Mouse (Mus musculus) thymus, postnatal 10 days (tissue): ENCODE data around the gene Rgcc.

ENCODE experiments used
- DNase-seq, 2 experiments: peaks; one replicate each; pipeline ENCODE4 v3.0.0; 2021; ENCODE audit warnings: low spot score in 2 of 2

The Rgcc gene

GRCm38 (mm10) chr14:79278927-79279326 is 22.5 kb downstream of the Rgcc start:
- DNase-seq = no peak

- no peak for DNase-seq
Observed at GRCm38 (mm10) chr14:79277922-79278321, 23.5 kb downstream of the Rgcc start.

GRCm38 (mm10) chr14:79275870-79276395 is 25.5 kb downstream of the Rgcc start:
- DNase-seq = no peak

- DNase-seq = no peak
Observed at GRCm38 (mm10) chr14:79275441-79275840, 26.0 kb downstream of the Rgcc start.

- no peak for DNase-seq
Observed at GRCm38 (mm10) chr14:79273697-79274477, 27.6 kb downstream of the Rgcc start.

GRCm38 (mm10) chr14:79272991-79273390 is 28.5 kb downstream of the Rgcc start:
- DNase-seq = no peak

GRCm38 (mm10) chr14:79272188-79272694 is 29.2 kb downstream of the Rgcc start:
- DNase-seq = no peak

- no peak for DNase-seq
Observed at GRCm38 (mm10) chr14:79269551-79269950, 31.9 kb downstream of the Rgcc start.

- DNase-seq = peak; percentile 76 to 85
Observed at GRCm38 (mm10) chr14:79267878-79268277, 33.6 kb downstream of the Rgcc start.

- DNase-seq = no peak
Observed at GRCm38 (mm10) chr14:79267382-79267781, 34.1 kb downstream of the Rgcc start.

- no peak for DNase-seq
Observed at GRCm38 (mm10) chr14:79266408-79266807, 35.0 kb downstream of the Rgcc start.

GRCm38 (mm10) chr14:79265738-79266137 is 35.7 kb downstream of the Rgcc start:
- no peak for DNase-seq

GRCm38 (mm10) chr14:79263321-79263720 is 38.1 kb downstream of the Rgcc start:
- no peak for DNase-seq

- no peak for DNase-seq
Observed at GRCm38 (mm10) chr14:79262677-79263076, 38.8 kb downstream of the Rgcc start.

GRCm38 (mm10) chr14:79259062-79259779 is 42.2 kb downstream of the Rgcc start:
- no peak for DNase-seq

- DNase-seq = no peak
Observed at GRCm38 (mm10) chr14:79256656-79257055, 44.8 kb downstream of the Rgcc start.

GRCm38 (mm10) chr14:79255786-79256185 is 45.7 kb downstream of the Rgcc start:
- DNase-seq = no peak

- DNase-seq = no peak
Observed at GRCm38 (mm10) chr14:79251727-79252285, 49.6 kb downstream of the Rgcc start.

- DNase-seq = no peak
Observed at GRCm38 (mm10) chr14:79244571-79244970, 56.9 kb downstream of the Rgcc start.

- DNase-seq = peak; percentile 82 to 90
Observed at GRCm38 (mm10) chr14:79243038-79243883, 58.2 kb downstream of the Rgcc start.

GRCm38 (mm10) chr14:79242386-79242720 is 59.1 kb downstream of the Rgcc start:
- no peak for DNase-seq
